Mouse (Mus musculus): ENCODE results near the gene Qrich1. TPM values are rescaled to one million over a fixed set of nuclear protein-coding genes. Genes with fewer than 3 reads are reported as not detected.

Qrich1 gene
- polyA plus RNA-seq, 1 experiment from 2014 or later, result 93.1 TPM

DNA sequence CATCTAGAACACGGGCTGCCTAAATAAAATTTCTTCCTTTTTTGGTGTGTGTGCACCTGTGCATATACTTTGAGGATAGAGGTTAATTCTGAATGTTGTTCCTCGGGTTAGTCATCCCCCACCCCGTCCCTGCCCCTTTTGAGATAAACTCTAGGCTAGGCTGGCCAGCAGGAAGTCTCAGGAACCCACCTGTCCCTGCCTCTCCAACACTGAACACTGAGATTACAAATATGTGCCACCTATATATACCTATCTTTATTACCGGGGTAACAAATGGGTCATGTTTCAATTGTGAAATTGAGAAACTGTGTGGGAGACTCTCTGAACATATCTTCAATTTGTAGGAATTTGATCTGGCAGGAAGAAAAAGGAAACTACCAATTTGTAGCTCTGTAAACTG, 92.3 kb downstream of the Qrich1 start:
- no peak for DNase-seq (ENCODE audit: low read depth, low spot score)
- no peak for ATAC-seq
- in situ Hi-C loops (cut with MboI; ENCODE audit: low pct_unique_long_range_greater_than_20kb), result no loop called here
- H3K27me3 ChIP-seq, result no peaks in the 10 kb centered on the region
- ChIA-PET CTCF (no interaction called here), POLR2A (no interaction called here)
- TF ChIP-seq CTCF (IDR thresholded peaks at IDR 0.05), result no peak

Other genes starting within 250 kb of the Qrich1 start
- 30.9 TPM for gene Nicn1, start 226.4 kb upstream of the Qrich1 start, polyA plus RNA-seq (2021)
- gene Amt, start 220.0 kb upstream of the Qrich1 start, polyA plus RNA-seq (2021), result 6.0 TPM
- gene Rhoa, start 210.7 kb upstream of the Qrich1 start, polyA plus RNA-seq (2021), result 353 TPM
- gene Tcta, start 210.6 kb upstream of the Qrich1 start, polyA plus RNA-seq (2021), result 30.2 TPM
- gene Gpx1, start 177.9 kb upstream of the Qrich1 start, polyA plus RNA-seq (2021), result 372 TPM
- 82.1 TPM for gene Usp4, start 169.0 kb upstream of the Qrich1 start, polyA plus RNA-seq (2021)
- gene 1700102P08Rik, start 124.0 kb upstream of the Qrich1 start, polyA plus RNA-seq (2021), result 0.82 TPM
- gene Ccdc36, start 88.3 kb upstream of the Qrich1 start, polyA plus RNA-seq (2021), result not detected
- gene BC048562, start 80.3 kb upstream of the Qrich1 start, polyA plus RNA-seq (2021), result not detected
- 33.0 TPM for gene Ccdc71, start 56.3 kb upstream of the Qrich1 start, polyA plus RNA-seq (2021)
- gene Klhdc8b, start 55.2 kb upstream of the Qrich1 start, polyA plus RNA-seq (2021), result 20.8 TPM
- 131 TPM for gene Lamb2, start 37.1 kb upstream of the Qrich1 start, polyA plus RNA-seq (2021)
- gene Usp19, start 26.2 kb upstream of the Qrich1 start, polyA plus RNA-seq (2021), result 142 TPM
- 156 TPM for gene Qars, start 9.1 kb upstream of the Qrich1 start, polyA plus RNA-seq (2021)
- gene Impdh2, start 43.5 kb downstream of the Qrich1 start, polyA plus RNA-seq (2021), result 93.3 TPM
- 58.4 TPM for gene Ndufaf3, start 50.6 kb downstream of the Qrich1 start, polyA plus RNA-seq (2021)
- gene Dalrd3, start 53.1 kb downstream of the Qrich1 start, polyA plus RNA-seq (2021), result 153 TPM
- 60.6 TPM for gene Wdr6, start 61.9 kb downstream of the Qrich1 start, polyA plus RNA-seq (2021)
- gene P4htm, start 80.9 kb downstream of the Qrich1 start, polyA plus RNA-seq (2021), result 8.6 TPM
- 43.7 TPM for gene Arih2, start 132.6 kb downstream of the Qrich1 start, polyA plus RNA-seq (2021)
- gene Slc25a20, start 145.3 kb downstream of the Qrich1 start, polyA plus RNA-seq (2021), result 48.1 TPM
- gene Prkar2a, start 172.5 kb downstream of the Qrich1 start, polyA plus RNA-seq (2021), result 30.9 TPM